Mouse (Mus musculus): ENCODE results near the gene Serac1. TPM values are rescaled to one million over a fixed set of nuclear protein-coding genes. Genes with fewer than 3 reads are reported as not detected.

The Serac1 gene
- polyA plus RNA-seq (2016; fragmentation: Nextera tagmentation; extraction: Ambion mirVana): 5.3 and 6.8 TPM in 2 replicates

DNA sequence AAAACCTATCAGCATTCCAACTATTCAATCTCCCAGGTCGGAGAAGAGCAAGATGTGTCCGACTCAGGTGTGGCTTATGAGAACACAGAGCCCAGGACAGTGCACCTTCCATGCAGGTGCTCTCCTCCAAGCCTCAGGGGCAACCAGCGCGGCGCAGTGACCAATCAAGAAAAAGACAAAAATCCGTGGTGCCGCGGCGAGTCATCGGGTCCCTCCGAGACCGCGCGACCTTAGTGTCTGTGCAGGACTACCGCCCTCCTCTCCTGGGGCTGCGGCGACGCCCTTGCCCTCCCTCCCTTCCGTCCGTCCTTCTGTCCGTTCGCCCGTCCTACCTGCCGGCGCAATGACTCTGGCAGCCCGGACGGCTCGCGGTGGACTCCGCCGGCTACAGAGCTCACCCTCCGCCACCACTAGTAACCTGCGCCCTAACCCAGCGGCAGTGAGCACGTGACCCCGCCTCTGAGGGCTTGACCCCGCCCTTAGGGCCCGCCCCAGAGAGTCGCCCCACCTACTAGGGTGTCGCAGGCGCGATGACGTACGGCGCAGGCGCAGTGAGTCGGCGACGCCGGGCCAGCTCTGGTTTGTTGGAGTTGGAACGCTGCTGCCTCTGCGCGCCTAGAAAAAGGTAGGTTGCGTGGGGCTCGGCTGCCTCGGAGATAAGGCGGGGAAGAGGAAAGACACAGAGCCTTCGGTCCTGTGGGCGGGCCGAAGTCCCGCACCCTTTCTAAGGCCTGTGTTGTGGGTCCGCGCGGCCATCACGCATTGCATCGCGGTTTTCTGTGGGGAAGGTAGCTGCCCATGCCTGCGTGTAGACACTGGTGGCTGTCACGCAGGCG is at the start of gene Serac1, which contains the start of gene Gtf2h5:
Gene Serac1, minus strand, starts transcription at position 455 of the 836 bp plus-strand sequence.
Gene Gtf2h5, plus strand, starts transcription at position 500 of the 836 bp plus-strand sequence.
- Histone ChIP-seq H3K27me3 (ENCODE audit: low read depth, poor library complexity, severe bottlenecking) (0 out of 2 replicates have a peak, but pooled peaks cover 5% of the 10 kb centered on the region), H3K27ac (peak within 1 kb of the TSS; percentile 85), H3K4me3 (peak within 1 kb of the TSS; percentile 76), H3K4me1 (peaks cover 13% of the 10 kb centered on the region; the same call in 1 of the 2 replicates), H3K36me3 (peaks cover 28% of the 10 kb centered on the region), H3K9me3 (replicated peaks) (no peaks in the 10 kb centered on the region)
- peak; percentile 98 for DNase-seq (ENCODE audit: low spot score)
- WGBS: under 1% methylated on average over 69 of the region's 70 CpGs

DNA sequence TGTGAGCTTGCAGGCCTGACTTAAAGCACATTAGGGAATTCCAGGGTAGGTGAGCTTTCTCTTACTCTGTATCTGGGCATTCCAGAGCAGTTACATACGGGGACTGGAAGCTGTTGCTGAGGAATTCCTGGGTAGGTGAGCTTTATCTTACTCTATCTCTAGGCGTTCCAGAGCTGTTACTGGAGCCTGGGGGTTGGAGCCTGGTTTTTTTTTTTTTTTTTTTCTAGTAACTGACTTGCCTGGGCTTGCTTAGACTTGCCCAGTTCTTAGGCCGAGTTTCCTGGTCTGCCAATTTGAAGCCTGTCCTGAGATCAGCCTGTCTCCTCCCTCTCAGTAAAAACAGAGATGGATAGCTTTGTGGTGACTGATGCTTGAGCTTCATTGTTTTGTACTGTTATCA is 48.5 kb upstream of the Serac1 start:
- DNase-seq (ENCODE audit: low spot score): no peak
- 39% methylated on average over 3 of the region's 3 CpGs for WGBS
- no peaks in the 10 kb centered on the region for H3K27me3 ChIP-seq (ENCODE audit: low read depth, poor library complexity, severe bottlenecking)

GRCm38 (mm10) chr17:6125441-6125840 is 45.9 kb upstream of the Serac1 start:
- no peak for DNase-seq (ENCODE audit: low spot score)
- WGBS: 96% methylated on average over 3 of the region's 3 CpGs
- Histone ChIP-seq H3K9me3 (replicated peaks) (no peaks in the 10 kb centered on the region), H3K4me3 (no peak overlapping the region), H3K4me1 (no peaks in the 10 kb centered on the region), H3K36me3 (peaks cover 48% of the 10 kb centered on the region), H3K27ac (no peak overlapping the region), H3K27me3 (ENCODE audit: low read depth, poor library complexity, severe bottlenecking) (no peaks in the 10 kb centered on the region)

More for the DNA sequence above, 48.5 kb upstream of the Serac1 start:
- H3K9me3 ChIP-seq (replicated peaks): no peaks in the 10 kb centered on the region
- no peak overlapping the region for H3K27ac ChIP-seq
- H3K36me3 ChIP-seq: peaks cover 30% of the 10 kb centered on the region
- no peaks in the 10 kb centered on the region for H3K4me1 ChIP-seq
- H3K4me3 ChIP-seq: no peak overlapping the region

DNA sequence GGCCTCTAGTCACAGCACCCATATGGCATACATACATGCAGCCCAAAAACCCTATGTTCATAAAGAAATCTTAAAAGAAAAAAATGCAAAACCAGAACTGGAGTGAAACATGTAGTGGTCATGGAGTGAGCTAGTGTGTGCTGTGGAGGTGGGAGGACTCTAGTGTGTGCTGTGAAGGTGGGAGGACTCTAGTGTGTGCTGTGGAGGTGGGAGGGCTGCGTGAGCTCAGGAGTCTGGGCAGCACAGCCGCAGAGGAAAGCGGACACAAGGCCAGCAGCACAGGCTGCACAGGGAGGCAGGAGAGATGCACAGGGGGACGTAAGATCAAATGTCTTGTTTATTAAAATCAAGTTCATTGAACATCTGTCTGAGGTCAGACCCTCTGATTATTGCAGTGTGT is 44.2 kb upstream of the Serac1 start:
- H3K4me3 ChIP-seq: no peak overlapping the region
- 95% methylated on average over 4 of the region's 4 CpGs for WGBS
- H3K4me1 ChIP-seq: no peaks in the 10 kb centered on the region
- no peaks in the 10 kb centered on the region for H3K9me3 ChIP-seq (replicated peaks)
- no peak for DNase-seq (ENCODE audit: low spot score)
- H3K27ac ChIP-seq: no peak overlapping the region
- no peaks in the 10 kb centered on the region for H3K27me3 ChIP-seq (ENCODE audit: low read depth, poor library complexity, severe bottlenecking)
- H3K36me3 ChIP-seq: peaks cover 49% of the 10 kb centered on the region

DNA sequence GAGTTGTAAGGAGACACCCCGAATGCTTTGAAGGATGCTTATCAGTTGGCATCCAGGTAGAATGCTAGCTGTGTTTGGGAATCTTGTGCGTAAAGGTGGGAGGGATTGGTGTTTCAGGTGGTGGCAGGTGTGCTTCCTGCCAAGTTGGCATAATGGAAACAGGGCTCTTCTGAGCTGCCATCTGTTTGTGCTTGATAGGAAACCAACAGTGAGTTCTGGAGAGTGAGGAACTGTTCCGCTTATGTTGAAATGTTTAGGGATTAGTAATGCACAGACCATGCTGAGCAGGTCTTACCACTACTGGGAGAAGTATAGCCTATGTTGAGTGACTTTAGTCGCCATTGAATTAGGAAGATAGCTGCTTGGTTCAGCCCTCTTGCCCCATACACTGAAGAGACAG is 39.3 kb upstream of the Serac1 start:
- no peak for DNase-seq (ENCODE audit: low spot score)
- Histone ChIP-seq H3K27ac (no peak overlapping the region), H3K4me3 (no peak overlapping the region), H3K27me3 (ENCODE audit: low read depth, poor library complexity, severe bottlenecking) (no peaks in the 10 kb centered on the region), H3K9me3 (replicated peaks) (no peaks in the 10 kb centered on the region), H3K4me1 (no peaks in the 10 kb centered on the region), H3K36me3 (peaks cover 62% of the 10 kb centered on the region)
- 95% methylated on average over 4 of the region's 4 CpGs for WGBS

DNA sequence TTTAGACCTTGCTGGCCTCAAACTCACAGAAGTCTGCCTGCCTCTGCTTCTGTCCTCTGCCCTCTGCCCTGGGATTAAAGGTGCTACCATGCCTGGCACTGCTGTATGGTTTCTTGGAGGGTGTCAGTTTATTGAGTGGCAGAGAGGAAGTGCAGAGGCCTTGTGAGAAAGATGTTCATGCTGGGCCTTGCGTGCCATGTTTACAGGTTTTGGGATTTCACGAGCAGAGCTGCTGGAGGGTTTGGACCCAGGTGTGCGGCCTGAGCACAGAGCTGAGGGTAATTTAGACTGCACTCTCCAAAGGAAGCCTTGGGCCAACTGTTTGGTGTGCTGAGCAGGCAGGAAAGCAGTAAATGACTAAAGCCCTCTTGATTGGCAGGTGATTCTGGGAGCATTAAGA is 38.4 kb upstream of the Serac1 start:
- Histone ChIP-seq H3K9me3 (replicated peaks) (no peaks in the 10 kb centered on the region), H3K27ac (no peak overlapping the region), H3K4me1 (no peaks in the 10 kb centered on the region), H3K4me3 (no peak overlapping the region), H3K27me3 (ENCODE audit: low read depth, poor library complexity, severe bottlenecking) (no peaks in the 10 kb centered on the region), H3K36me3 (peaks cover 53% of the 10 kb centered on the region)
- no peak for DNase-seq (ENCODE audit: low spot score)
- 67% methylated on average over 3 of the region's 3 CpGs for WGBS

- peaks cover 51% of the 10 kb centered on the region for H3K36me3 ChIP-seq
- no peak for DNase-seq (ENCODE audit: low spot score)
- no peak overlapping the region for H3K4me3 ChIP-seq
- no peak overlapping the region for H3K27ac ChIP-seq
- H3K4me1 ChIP-seq: no peaks in the 10 kb centered on the region
- no peaks in the 10 kb centered on the region for H3K9me3 ChIP-seq (replicated peaks)
- WGBS: 80% methylated on average over 4 of the region's 4 CpGs
- H3K27me3 ChIP-seq (ENCODE audit: low read depth, poor library complexity, severe bottlenecking): no peaks in the 10 kb centered on the region
Measured at GRCm38 (mm10) chr17:6117148-6117725, 37.7 kb upstream of the Serac1 start.

- DNase-seq (ENCODE audit: low spot score): no peak
- H3K27me3 ChIP-seq (ENCODE audit: low read depth, poor library complexity, severe bottlenecking): no peaks in the 10 kb centered on the region
- H3K4me3 ChIP-seq: no peak overlapping the region
- 97% methylated on average over 9 of the region's 9 CpGs for WGBS
- no peaks in the 10 kb centered on the region for H3K4me1 ChIP-seq
- no peaks in the 10 kb centered on the region for H3K9me3 ChIP-seq (replicated peaks)
- H3K36me3 ChIP-seq: peaks cover 57% of the 10 kb centered on the region
- no peak overlapping the region for H3K27ac ChIP-seq
Measured at GRCm38 (mm10) chr17:6115085-6115484, 35.5 kb upstream of the Serac1 start.

- H3K36me3 ChIP-seq: peaks cover 63% of the 10 kb centered on the region
- H3K27ac ChIP-seq: no peak overlapping the region
- no peak overlapping the region for H3K4me3 ChIP-seq
- WGBS: 91% methylated on average over 6 of the region's 6 CpGs
- H3K9me3 ChIP-seq (replicated peaks): no peaks in the 10 kb centered on the region
- no peaks in the 10 kb centered on the region for H3K27me3 ChIP-seq (ENCODE audit: low read depth, poor library complexity, severe bottlenecking)
- peaks cover 9% of the 10 kb centered on the region; the same call in 1 of the 2 replicates for H3K4me1 ChIP-seq
- DNase-seq (ENCODE audit: low spot score): no peak
Measured at GRCm38 (mm10) chr17:6113653-6114052, 34.1 kb upstream of the Serac1 start.

DNA sequence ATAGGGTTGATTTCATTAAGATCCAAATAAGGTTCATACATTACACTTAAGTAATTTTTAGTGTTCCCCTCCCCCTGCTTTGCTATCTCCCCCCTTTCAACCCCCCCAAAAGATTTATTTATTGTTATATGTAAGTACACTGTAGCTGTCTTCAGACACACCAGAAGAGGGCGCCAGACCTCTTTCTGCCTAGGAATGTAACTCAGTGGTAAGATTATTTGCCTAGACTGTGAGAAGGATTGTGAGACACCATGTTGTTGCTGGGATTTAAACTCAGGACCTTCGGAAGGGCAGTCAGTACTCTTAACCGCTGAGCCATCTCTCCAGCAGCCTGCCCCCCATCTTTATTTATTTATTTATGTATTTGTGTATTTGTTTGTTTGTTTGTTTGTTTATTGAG is 31.4 kb upstream of the Serac1 start:
- H3K4me1 ChIP-seq: peaks cover 22% of the 10 kb centered on the region
- no peaks in the 10 kb centered on the region for H3K27me3 ChIP-seq (ENCODE audit: low read depth, poor library complexity, severe bottlenecking)
- 79% methylated on average over 3 of the region's 3 CpGs for WGBS
- no peak for DNase-seq (ENCODE audit: low spot score)
- H3K9me3 ChIP-seq (replicated peaks): no peaks in the 10 kb centered on the region
- H3K4me3 ChIP-seq: no peak overlapping the region
- peaks cover 50% of the 10 kb centered on the region for H3K36me3 ChIP-seq
- H3K27ac ChIP-seq: no peak overlapping the region

- 80% methylated on average over 7 of the region's 7 CpGs for WGBS
- H3K9me3 ChIP-seq (replicated peaks): no peaks in the 10 kb centered on the region
- H3K4me3 ChIP-seq: peak overlapping the region; percentile 90
- no peak for DNase-seq (ENCODE audit: low spot score)
- H3K4me1 ChIP-seq: peaks cover 22% of the 10 kb centered on the region
- H3K27me3 ChIP-seq (ENCODE audit: low read depth, poor library complexity, severe bottlenecking): 0 out of 2 replicates have a peak, but pooled peaks cover 4% of the 10 kb centered on the region
- H3K36me3 ChIP-seq: peaks cover 33% of the 10 kb centered on the region
- H3K27ac ChIP-seq: no peak overlapping the region
Measured at GRCm38 (mm10) chr17:6108175-6108574, 28.6 kb upstream of the Serac1 start.

DNA sequence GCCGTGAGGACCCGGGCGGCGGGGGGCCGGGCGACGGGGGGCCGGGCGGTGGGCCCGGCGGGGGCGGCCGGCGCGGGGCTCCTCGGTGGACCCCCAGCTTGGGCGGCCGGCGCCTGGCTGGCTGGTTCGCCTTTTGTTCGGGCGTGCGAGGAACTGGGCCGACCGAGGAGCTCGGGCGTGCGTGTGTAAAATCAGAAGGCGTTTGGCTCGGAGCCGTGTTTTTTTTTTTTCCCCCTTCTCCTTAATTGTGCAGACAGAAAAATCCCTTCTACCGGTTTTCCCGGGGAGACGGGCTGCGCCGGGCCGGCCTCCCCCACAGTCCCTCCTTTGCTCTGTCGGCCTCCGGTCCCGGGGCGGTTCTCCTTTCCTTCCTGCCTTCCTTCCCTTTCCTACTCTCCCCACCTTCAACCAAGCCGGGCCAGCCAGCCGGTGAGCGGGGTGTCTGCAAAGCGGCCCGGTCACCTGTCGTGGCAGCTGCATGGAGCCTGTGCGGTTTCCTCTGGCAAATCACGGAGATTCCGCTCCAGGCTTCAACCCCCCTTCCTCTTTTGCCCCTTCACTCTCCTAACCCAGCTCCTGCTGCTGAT is 27.6 kb upstream of the Serac1 start:
- H3K9me3 ChIP-seq (replicated peaks): no peaks in the 10 kb centered on the region
- DNase-seq (ENCODE audit: low spot score): peak; percentile 76
- H3K4me1 ChIP-seq: peaks cover 22% of the 10 kb centered on the region
- peak overlapping the region; percentile 90 for H3K4me3 ChIP-seq
- under 1% methylated on average over 50 of the region's 50 CpGs for WGBS
- 0 out of 2 replicates have a peak, but pooled peaks cover 4% of the 10 kb centered on the region for H3K27me3 ChIP-seq (ENCODE audit: low read depth, poor library complexity, severe bottlenecking)
- H3K36me3 ChIP-seq: peaks cover 27% of the 10 kb centered on the region
- H3K27ac ChIP-seq: peak overlapping the region; percentile 97
